Mouse (Mus musculus) kidney, postnatal 10 days (tissue): ENCODE results near the gene Hectd3.

Experiments
- DNase-seq: peaks from one replicate; pipeline ENCODE4 v3.0.0; 2021; ENCODE audit warnings: mixed read lengths

Gene Hectd3

GRCm38 (mm10) chr4:116995131-116995797, at the start of gene Hectd3:
Gene Hectd3 (plus strand): TSS chr4:116995317.
- peak; percentile 80 for DNase-seq

- DNase-seq: peak; percentile 14
Measured at GRCm38 (mm10) chr4:116951642-116952041, 43.5 kb upstream of the Hectd3 start.

GRCm38 (mm10) chr4:116954951-116955350, 40.2 kb upstream of the Hectd3 start:
- DNase-seq: no peak

- DNase-seq: no peak
Measured at GRCm38 (mm10) chr4:116976503-116976902, 18.6 kb upstream of the Hectd3 start.

GRCm38 (mm10) chr4:116985681-116986080, 9.4 kb upstream of the Hectd3 start:
- no peak for DNase-seq

GRCm38 (mm10) chr4:116986400-116987121, 8.6 kb upstream of the Hectd3 start:
- peak; percentile 88 for DNase-seq

- no peak for DNase-seq
Measured at GRCm38 (mm10) chr4:116987122-116987456, 8.0 kb upstream of the Hectd3 start.

GRCm38 (mm10) chr4:116989731-116990130, 5.4 kb upstream of the Hectd3 start:
- no peak for DNase-seq

GRCm38 (mm10) chr4:116991366-116991765, 3.8 kb upstream of the Hectd3 start:
- DNase-seq: peak; percentile 89

GRCm38 (mm10) chr4:116993672-116994621, 1.2 kb upstream of the Hectd3 start, which contains the start of gene Urod:
Gene Urod (minus strand): TSS chr4:116994413.
- peak; percentile 97 for DNase-seq

- DNase-seq: peak; percentile 76
Measured at GRCm38 (mm10) chr4:116995798-116996135, 650 bp downstream of the Hectd3 start.

- DNase-seq: no peak
Measured at GRCm38 (mm10) chr4:116999513-117000154, 4.5 kb downstream of the Hectd3 start.

- no peak for DNase-seq
Measured at GRCm38 (mm10) chr4:117001957-117002356, 6.8 kb downstream of the Hectd3 start.

GRCm38 (mm10) chr4:117002543-117003521, 7.7 kb downstream of the Hectd3 start:
- DNase-seq: peak; percentile 82

- DNase-seq: no peak
Measured at GRCm38 (mm10) chr4:117004649-117005048, 9.5 kb downstream of the Hectd3 start.

GRCm38 (mm10) chr4:117005611-117006400, 10.7 kb downstream of the Hectd3 start:
- no peak for DNase-seq

GRCm38 (mm10) chr4:117007058-117007457, 11.9 kb downstream of the Hectd3 start:
- no peak for DNase-seq

- no peak for DNase-seq
Measured at GRCm38 (mm10) chr4:117010231-117010630, 15.1 kb downstream of the Hectd3 start.

- no peak for DNase-seq
Measured at GRCm38 (mm10) chr4:117013596-117013995, 18.5 kb downstream of the Hectd3 start.

- no peak for DNase-seq
Measured at GRCm38 (mm10) chr4:117014901-117015415, 19.8 kb downstream of the Hectd3 start.
